Mouse (Mus musculus): ENCODE results near the gene Rps23.

Rps23 gene

DNA sequence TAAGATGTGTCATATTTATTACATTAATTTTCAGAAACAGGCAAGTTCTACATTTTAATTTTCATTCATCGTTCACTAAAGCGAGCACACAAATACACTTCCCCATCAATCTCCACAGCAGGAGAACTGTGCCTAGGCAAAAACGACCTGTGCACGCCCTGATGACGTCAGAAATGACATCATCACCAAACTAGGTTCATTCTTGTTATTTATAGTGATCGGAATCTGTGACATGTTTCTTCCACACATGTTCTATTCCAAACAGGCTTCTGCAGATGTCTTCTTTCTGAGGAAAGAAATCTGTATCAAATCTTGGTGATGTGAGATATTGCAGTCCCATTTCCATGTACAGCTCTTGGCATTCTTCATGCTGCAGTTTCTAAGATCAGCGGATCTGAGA is 13.1 kb downstream of the Rps23 start:
- DNase-seq: no peak

DNA sequence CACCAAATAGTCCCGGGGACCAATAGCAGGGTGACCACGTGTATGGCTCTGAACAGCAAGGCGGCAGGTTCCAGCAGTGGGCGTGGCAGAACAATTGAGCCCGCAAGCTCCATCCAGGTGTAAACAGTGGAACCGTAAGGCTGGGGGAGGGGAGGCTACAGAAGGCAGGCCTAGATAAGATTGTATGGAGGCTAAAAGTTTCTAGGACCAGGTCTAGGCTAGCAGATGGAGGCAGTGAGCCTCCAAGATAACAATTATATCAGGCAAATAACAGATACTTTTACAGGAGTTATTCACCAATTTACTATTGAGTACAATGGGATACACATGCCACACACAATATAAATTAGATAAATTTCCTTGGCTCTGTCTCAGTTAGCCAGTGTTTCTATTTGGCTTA is 16.4 kb downstream of the Rps23 start:
- DNase-seq: no peak

DNA sequence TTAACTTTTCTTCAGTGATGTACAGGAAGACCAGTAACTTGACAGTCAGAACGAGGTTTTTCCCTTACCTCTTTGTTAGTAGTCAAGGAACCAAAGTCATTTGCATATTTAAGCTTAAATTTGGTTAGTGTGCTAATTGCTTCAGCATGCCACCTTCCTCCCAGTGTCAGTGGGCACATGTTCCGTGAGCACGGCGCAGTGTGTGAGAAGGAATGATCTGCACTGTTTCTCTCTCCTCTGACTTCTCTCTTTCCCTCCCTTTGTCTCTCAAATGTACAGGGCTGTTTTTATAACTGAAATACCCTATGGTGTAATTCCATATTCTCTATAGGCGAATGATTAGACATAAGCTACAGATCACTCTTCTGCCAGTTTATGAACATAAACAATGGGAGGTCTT is 16.8 kb downstream of the Rps23 start:
- DNase-seq: no peak

DNA sequence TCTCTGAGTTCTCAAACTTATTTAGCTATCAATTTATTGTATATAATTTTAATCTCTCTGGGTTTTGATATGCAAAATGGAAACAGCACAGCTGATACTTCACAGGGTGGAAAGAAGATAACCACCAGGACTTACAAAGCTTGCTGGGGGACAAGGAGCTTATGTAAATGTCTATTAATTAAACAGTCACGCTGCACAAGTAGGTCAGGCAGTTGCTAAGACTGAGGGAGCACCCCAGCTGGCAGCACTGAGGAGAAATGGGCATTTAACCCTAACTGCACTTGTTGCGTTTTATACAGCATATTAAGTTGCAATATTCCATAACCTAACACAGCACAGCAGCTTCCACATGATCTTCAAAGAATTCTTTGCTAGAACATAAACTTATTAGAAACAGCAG is 36.1 kb downstream of the Rps23 start:
- no peak for DNase-seq

DNA sequence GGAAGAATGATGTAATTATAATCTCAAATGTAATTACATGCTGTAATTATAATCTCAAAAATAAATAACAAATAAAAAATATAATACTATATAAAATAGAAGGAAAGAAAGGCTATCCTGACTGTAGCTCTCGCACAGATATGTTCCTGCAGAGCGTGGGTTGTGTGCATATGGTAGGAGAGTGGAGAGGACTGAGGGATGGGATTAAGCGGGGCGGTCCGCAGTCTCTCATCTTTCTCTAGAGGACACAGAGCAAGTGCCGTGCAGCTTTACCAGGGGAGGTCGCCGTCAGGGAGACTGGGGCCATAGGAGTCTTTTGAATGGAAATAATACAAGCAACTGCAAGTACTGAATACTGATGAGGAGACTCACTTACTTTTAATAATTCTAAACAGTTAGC is 37.8 kb downstream of the Rps23 start:
- DNase-seq: no peak

DNA sequence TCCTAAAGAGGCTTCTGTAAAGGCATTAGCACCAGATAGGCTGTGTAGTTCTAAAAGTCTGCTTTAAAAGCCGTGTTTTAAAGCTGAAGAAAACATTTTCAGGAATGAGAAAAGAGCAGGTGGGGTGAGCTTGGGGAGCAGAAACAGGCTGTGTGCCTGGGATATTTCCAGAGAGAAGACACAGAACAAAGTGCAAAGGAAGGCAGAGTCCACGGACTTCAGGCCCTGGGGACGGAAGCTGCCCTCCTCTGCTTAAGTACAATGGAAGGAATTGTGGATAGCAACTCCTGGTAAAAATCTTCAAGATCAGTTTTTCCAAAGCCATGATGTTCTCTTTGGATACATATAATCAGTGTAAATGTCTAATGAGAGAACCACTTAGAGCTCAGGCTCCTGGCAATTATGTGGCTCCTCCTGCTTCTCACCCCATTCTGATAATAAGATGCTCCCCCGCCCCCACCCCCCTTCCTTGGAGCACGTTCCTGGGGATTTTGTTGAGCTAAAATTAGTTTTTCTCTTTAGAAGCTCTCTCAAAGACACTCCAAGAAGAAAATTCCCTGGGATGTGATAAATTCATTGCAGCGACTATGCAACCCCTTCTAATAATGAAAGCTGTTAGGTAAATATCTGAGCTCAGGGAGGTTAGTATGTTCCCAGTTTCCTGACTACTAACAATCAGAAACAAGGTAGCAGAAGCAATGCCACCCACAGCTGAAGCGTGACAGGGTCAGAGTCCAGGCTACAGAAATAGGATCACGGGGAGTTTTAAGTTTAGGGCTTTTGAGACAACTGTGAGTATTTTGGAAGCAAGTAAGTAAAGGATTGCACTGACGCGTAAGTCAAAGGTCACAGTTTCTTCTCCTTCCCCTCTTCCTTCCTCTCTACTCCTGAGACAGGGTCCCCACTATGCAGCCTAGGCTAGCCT is 40.3 kb downstream of the Rps23 start:
- DNase-seq: no peak

DNA sequence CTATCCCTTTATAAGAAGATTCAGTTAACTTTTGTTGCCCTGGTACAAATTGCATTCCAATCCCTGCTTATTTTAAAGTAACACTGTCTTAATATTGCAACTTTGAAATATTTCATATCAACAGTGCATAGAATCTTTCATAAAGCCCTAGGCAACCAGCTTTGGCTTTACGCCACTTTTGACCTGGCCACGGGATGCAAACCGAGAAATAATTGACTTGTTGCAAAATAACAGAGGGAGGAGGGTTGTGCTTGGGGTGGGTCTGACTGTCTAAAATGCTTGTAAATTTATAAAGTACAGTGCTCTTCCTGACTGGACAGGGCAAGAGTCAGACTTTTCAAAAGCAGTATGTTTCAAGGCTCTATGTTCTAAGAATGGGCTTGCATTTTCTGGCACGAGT is 41.8 kb downstream of the Rps23 start:
- DNase-seq: no peak

DNA sequence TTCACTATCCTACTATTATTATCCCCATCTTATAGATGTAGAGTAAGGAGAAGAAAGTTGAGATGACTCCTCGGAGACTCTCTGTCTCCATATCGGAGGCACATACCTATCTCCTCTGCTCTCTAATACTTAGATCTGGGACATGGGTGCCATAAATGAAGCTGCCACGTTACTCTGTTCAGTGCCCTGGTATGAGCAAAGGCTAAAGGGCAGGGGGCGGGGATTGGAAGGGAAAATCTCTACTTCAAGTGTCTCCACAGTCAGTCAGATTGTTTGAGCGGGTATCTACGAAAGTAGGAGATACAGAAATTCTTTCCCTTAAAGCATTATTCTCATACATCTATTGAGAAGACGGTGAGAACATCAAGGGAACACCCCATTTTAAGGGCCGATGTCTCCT is 43.2 kb downstream of the Rps23 start:
- no peak for DNase-seq

DNA sequence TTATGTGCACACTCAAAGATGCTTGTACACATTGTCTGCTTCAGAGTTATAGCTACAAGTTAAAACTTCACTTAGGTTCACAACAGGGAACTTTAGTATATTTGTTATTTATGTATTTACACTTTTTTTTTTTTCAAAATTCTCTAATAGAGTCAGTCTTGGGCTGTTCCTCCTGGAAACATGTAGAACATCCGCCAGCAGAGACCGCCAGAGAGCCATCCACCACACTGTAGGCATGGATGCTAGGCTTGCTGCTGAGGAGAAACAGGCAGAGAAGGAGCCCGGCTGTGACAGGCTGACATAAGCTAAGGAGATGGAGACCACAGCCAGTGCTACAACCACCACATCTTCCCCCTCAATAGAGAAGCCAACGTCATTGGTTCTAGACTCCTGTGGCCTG is 44.7 kb downstream of the Rps23 start:
- peak; percentile 82 for DNase-seq

DNA sequence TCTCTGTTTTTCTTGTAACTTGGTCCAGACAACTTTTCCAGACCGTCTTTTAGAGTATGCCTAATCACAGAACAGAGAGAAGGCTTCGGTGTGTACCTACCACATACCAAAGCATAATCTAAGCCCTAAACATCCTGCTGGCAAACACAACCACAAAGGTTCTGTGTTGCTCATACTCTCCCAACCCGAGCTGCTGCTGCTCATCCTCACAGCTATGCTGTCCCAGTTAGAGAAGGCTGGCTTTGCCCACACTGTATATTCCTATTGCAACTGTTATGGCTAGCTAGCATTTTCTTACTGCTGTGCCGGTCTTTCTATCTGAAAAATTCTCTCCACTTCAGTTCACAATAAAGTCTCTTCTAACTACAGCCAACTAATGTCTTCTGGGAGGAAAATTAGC is 46.2 kb downstream of the Rps23 start:
- DNase-seq: no peak

DNA sequence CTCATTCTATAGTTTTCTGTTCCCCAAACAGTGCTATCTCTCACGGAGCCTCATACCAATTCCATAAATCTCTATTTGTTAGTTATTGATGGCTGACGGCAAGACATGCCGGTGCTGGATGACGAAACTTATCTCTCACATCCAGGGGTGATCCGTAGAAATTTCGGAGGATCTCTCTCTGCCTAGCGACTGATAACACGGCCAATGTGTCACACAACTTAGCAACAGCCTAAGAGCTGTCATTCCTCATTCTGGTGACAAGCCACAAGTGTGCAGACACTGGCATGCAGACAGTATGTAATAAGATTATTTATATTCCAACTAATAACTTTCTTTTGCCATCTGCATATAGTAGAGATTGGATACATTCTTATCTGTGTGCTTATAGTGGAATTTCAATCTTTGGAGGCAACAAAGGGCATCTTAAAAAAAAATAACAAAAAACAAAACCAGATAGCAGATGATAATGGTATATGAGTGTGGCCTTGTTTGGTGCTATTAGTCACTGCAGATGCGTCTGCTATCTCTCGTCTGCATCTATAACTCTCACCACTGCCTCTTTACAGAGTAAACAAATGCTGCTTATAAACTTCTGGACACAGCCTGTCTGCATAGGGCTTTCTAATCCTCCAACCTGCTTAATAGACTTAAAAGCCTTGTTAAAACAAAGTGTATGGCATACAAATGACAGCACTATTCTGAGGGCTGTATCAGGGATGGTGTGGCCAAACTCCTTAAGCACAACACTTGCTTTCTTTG is 47.7 kb downstream of the Rps23 start:
- no peak for DNase-seq

DNA sequence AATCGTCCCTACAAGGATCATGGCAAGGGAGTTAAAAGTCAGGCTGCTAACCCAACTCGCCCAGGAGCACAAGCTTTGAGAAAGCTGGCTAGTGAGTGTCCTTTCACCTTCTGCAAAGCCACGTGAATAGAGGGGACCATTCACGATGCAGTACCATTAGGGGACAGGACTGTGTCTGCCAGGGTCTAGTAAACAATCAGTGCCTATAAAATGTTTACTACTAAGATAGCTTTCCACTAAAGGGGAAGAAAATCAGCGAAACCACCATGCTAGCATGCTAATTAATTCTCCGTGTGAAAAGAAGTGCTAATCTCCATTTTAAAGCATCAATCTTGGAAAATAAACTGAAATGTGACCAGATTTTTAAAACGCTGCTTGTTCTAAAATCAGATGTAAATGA is 50.7 kb downstream of the Rps23 start:
- DNase-seq: no peak
